Comparison of ENCODE assay signal across 8 mouse cellular contexts in the genomic region with DNA sequence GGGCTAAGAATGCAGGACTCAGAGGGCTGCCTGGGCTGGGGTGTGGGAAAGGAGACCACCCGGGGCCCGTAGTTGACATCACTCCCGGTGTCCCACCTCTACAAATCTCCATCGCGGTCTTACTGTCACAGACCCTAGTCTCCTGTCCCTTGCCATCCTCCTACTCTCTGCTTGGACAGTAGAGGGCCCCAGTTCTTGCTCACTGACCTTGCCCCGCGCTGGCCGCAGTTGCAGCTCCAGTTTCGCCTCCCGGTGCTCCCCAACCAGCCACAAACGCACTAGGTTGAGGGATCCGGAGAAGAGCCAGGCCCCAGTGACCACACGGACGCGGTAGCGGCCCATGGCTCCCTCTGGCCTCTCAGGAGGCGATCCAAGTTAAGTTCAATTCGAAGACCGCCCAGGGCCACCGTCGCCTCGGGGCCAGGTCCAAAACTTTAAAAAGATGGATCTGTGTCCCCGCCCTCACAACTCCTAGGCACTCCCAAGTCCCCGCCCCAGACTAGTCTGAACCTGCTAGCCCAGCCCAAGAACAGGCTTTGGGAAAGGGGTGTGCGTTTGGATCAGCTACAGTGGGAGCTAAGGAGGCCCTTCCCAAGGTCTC. TPM values are rescaled to one million over a fixed set of nuclear protein-coding genes. Genes with fewer than 3 reads are reported as not detected.
A peak's percentile ranks its signal among the peaks of the same experiment; 100 is the strongest.
DNase-seq lines count a peak whose midpoint lies in the region; ATAC-seq and TF ChIP-seq lines count a peak whose summit lies in the region.

Gene Alox12 (minus strand): TSS at position 423 of the 601 bp plus-strand sequence.

- H3K4me1 ChIP-seq in embryonic fibroblast, embryonic 13.5 days (ENCODE audit: control insufficient read depth, insufficient read depth, low read length): peaks cover 3% of the 10 kb centered on the region; the same call in 1 of the 2 replicates
- H3K4me1 ChIP-seq in hindbrain, embryonic 10.5 days (replicated peaks): peaks cover 15% of the 10 kb centered on the region
- H3K4me1 ChIP-seq in limb, embryonic 14.5 days (ENCODE audit: control insufficient read depth, insufficient read depth, low read length): 0 out of 2 replicates have a peak, but pooled peaks cover 5% of the 10 kb centered on the region
- 0 out of 2 replicates have a peak, but pooled peaks cover 11% of the 10 kb centered on the region for H3K4me1 ChIP-seq in midbrain, embryonic 15.5 days

- 1% methylated on average over 25 of the region's 25 CpGs for WGBS in hindbrain, embryonic 10.5 days
- under 1% methylated on average over 25 of the region's 25 CpGs for WGBS in limb, embryonic 14.5 days
- WGBS in midbrain, embryonic 15.5 days: 1% methylated on average over 25 of the region's 25 CpGs

- peak within 1 kb of the TSS; percentile 72 for H3K4me3 ChIP-seq in gastrocnemius, adult 2 months
- H3K4me3 ChIP-seq in embryonic fibroblast, embryonic 13.5 days (ENCODE audit: insufficient read depth, low read length): peak within 1 kb of the TSS; percentile 32
- peak within 1 kb of the TSS; percentile 46 for H3K4me3 ChIP-seq in hindbrain, embryonic 10.5 days
- H3K4me3 ChIP-seq in limb, embryonic 14.5 days (replicated peaks; ENCODE audit: low read length): peak within 1 kb of the TSS; percentile 31
- peak within 1 kb of the TSS; percentile 15 for H3K4me3 ChIP-seq in midbrain, embryonic 15.5 days

- no peak for ATAC-seq in limb, embryonic 14.5 days (ENCODE audit: low FRiP score, low read depth)
- no peak for ATAC-seq in midbrain, embryonic 15.5 days (replicated peaks)
- ATAC-seq in activated CD4-positive, CD25-positive, alpha-beta regulatory T cell, adult 4 months: no peak

- no peaks in the 10 kb centered on the region for H3K9me3 ChIP-seq in hindbrain, embryonic 10.5 days
- H3K9me3 ChIP-seq in limb, embryonic 14.5 days (ENCODE audit: control insufficient read depth, low read length): no peaks in the 10 kb centered on the region
- no peaks in the 10 kb centered on the region for H3K9me3 ChIP-seq in midbrain, embryonic 15.5 days

- TF ChIP-seq CTCF in gastrocnemius, adult 2 months (IDR thresholded peaks at IDR 0.05): peak; percentile 66
- TF ChIP-seq CTCF in embryonic fibroblast, embryonic 13.5 days (IDR thresholded peaks at IDR 0.05; ENCODE audit: borderline replicate concordance, insufficient read depth, low read length): peak; percentile 43; the same call in 1 of the 2 replicates

- intact Hi-C loops in gastrocnemius, adult 2 months (cut with DNase I): loop anchor here (1.0 kb wide), 1 partner anchor 54 kb away; no protein-coding TSS in a partner anchor

- peaks cover 67% of the 10 kb centered on the region for H3K27me3 ChIP-seq in hindbrain, embryonic 10.5 days (ENCODE audit: insufficient read depth, poor library complexity, severe bottlenecking)
- H3K27me3 ChIP-seq in limb, embryonic 14.5 days (ENCODE audit: control insufficient read depth, insufficient read depth, low read length): peaks cover 36% of the 10 kb centered on the region
- H3K27me3 ChIP-seq in midbrain, embryonic 15.5 days (replicated peaks): peaks cover 49% of the 10 kb centered on the region

- no peak for TF ChIP-seq POLR2A in embryonic fibroblast, embryonic 13.5 days (IDR thresholded peaks at IDR 0.05; ENCODE audit: low read depth, low read length)
- TF ChIP-seq POLR2A in limb, embryonic 14.5 days (IDR thresholded peaks at IDR 0.05; ENCODE audit: borderline replicate concordance, extremely low read depth, insufficient read depth, insufficient read length): no peak

- H3K4me2 ChIP-seq in limb, embryonic 14.5 days (replicated peaks; ENCODE audit: low read depth, low read length, severe bottlenecking): peak within 1 kb of the TSS; percentile 53
- peak within 1 kb of the TSS; percentile 38 for H3K4me2 ChIP-seq in midbrain, embryonic 15.5 days

- H3K27ac ChIP-seq in gastrocnemius, adult 2 months: peak within 1 kb of the TSS; percentile 69; the same call in 1 of the 2 replicates
- H3K27ac ChIP-seq in embryonic fibroblast, embryonic 13.5 days (ENCODE audit: insufficient read depth, low read length): no peak within 1 kb of the TSS
- peak within 1 kb of the TSS; percentile 66; the same call in 1 of the 2 replicates for H3K27ac ChIP-seq in hindbrain, embryonic 10.5 days
- H3K27ac ChIP-seq in limb, embryonic 14.5 days (replicated peaks; ENCODE audit: low read depth, low read length): no peak within 1 kb of the TSS
- H3K27ac ChIP-seq in midbrain, embryonic 15.5 days: no peak within 1 kb of the TSS

- H3K36me3 ChIP-seq in hindbrain, embryonic 10.5 days: no peaks in the 10 kb centered on the region
- H3K36me3 ChIP-seq in limb, embryonic 14.5 days (ENCODE audit: control insufficient read depth, insufficient read depth, low read length): no peaks in the 10 kb centered on the region
- H3K36me3 ChIP-seq in midbrain, embryonic 15.5 days (replicated peaks): no peaks in the 10 kb centered on the region

- DNase-seq in gastrocnemius, adult 2 months: peak; percentile 70
- no peak for DNase-seq in gastrocnemius, postnatal 4 days (ENCODE audit: low spot score in 2 of 2)
- DNase-seq in hindbrain, embryonic 10.5 days (ENCODE audit: low spot score): peak; percentile 65
- peak; percentile 58 for DNase-seq in limb, embryonic 14.5 days (ENCODE audit: low spot score)
- DNase-seq in frontal cortex, adult 2 months (ENCODE audit: extremely low spot score in 1 of 2, low spot score in 1 of 2): no peak

- H3K9ac ChIP-seq in limb, embryonic 14.5 days (ENCODE audit: low read depth, low read length, severe bottlenecking): peak within 1 kb of the TSS; percentile 40; the same call in 1 of the 2 replicates
- H3K9ac ChIP-seq in midbrain, embryonic 15.5 days: no peak within 1 kb of the TSS

RNA-seq across cellular contexts. Expression of gene Alox12, which starts in this region (rescaled TPM):
- total RNA-seq in gastrocnemius, adult 2 months (2021): 1 to 10 TPM; 1.0 to 1.8 TPM
- total RNA-seq in gastrocnemius, postnatal 4 days (2021): 1 to 10 TPM; 1.3 to 1.7 TPM
- polyA plus RNA-seq in embryonic fibroblast, embryonic 13.5 days (2011; ENCODE audit: insufficient read length, low read depth, missing spikeins): 0.32 and 0.35 TPM in 2 replicates
- 2.4 and 3.7 TPM in 2 replicates for polyA plus RNA-seq in hindbrain, embryonic 10.5 days (2016; fragmentation: Nextera tagmentation; extraction: Ambion mirVana)
- 7.4 and 7.8 TPM in 2 replicates for polyA plus RNA-seq in limb, embryonic 14.5 days (2012; rRNA removed)
- polyA plus RNA-seq in limb, embryonic 14.5 days (2014; fragmentation: Nextera tagmentation; extraction: Ambion mirVana): 8.0 and 11.1 TPM in 2 replicates
- polyA plus RNA-seq in midbrain, embryonic 15.5 days (2015; fragmentation: Nextera tagmentation; extraction: Ambion mirVana): 0.49 and 0.74 TPM in 2 replicates
- polyA plus RNA-seq in activated CD4-positive, CD25-positive, alpha-beta regulatory T cell, adult 4 months (2017; shearing (Covaris generic)): not detected
- polyA plus RNA-seq in frontal cortex, adult 2 months (2012; rRNA removed): 3.5 and 4.0 TPM in 2 replicates

Comparison
In these comparisons a context has a peak if more than half of its experiments do, and no peak if none do; other contexts are left out.
1. DNase-seq: peak in gastrocnemius, adult 2 months (single experiment), hindbrain, embryonic 10.5 days (single experiment) and limb, embryonic 14.5 days (single experiment); none in gastrocnemius, postnatal 4 days (0 of 2) and frontal cortex, adult 2 months (0 of 2).
2. H3K27ac ChIP-seq: peak in gastrocnemius, adult 2 months (single experiment) and hindbrain, embryonic 10.5 days (single experiment); none in embryonic fibroblast, embryonic 13.5 days (single experiment), limb, embryonic 14.5 days (single experiment) and midbrain, embryonic 15.5 days (single experiment).
3. H3K4me3 ChIP-seq: peak in every context shown above with its lines; median percentile 72 in gastrocnemius, adult 2 months; 46 in hindbrain, embryonic 10.5 days; 32 in embryonic fibroblast, embryonic 13.5 days; 31 in limb, embryonic 14.5 days; 15 in midbrain, embryonic 15.5 days.